Mouse (Mus musculus): ENCODE results near the gene Man1a. TPM values are rescaled to one million over a fixed set of nuclear protein-coding genes. Genes with fewer than 3 reads are reported as not detected.
A peak's percentile ranks its signal among the peaks of the same experiment; 100 is the strongest.

Gene Man1a
- polyA plus RNA-seq, 1 experiment from 2014 or later = 12.6 TPM

GRCm38 (mm10) chr10:53914974-53915609, 161.3 kb downstream of the Man1a start:
- Histone ChIP-seq H3K9ac (ENCODE audit: low read depth, low read length) (no peak overlapping the region), H3K4me1 (replicated peaks; ENCODE audit: control insufficient read depth, insufficient read depth, low read length) (no peaks in the 10 kb centered on the region), H3K4me3 (ENCODE audit: low read depth, low read length) (no peak overlapping the region), H3K9me3 (ENCODE audit: control insufficient read depth, low read length) (no peaks in the 10 kb centered on the region), H3K27me3 (replicated peaks; ENCODE audit: control insufficient read depth, insufficient read depth, low read length) (no peaks in the 10 kb centered on the region), H3K4me2 (no peak overlapping the region), H3K36me3 (ENCODE audit: control insufficient read depth, insufficient read depth, low read length) (no peaks in the 10 kb centered on the region; the same call in 1 of the 2 replicates), H3K27ac (ENCODE audit: low read depth, low read length) (no peak overlapping the region)
- DNase-seq (ENCODE audit: low spot score) (no peak), ATAC-seq (replicated peaks; ENCODE audit: low FRiP score) (no peak)
- 82% methylated on average over 8 of the region's 8 CpGs for WGBS

DNA sequence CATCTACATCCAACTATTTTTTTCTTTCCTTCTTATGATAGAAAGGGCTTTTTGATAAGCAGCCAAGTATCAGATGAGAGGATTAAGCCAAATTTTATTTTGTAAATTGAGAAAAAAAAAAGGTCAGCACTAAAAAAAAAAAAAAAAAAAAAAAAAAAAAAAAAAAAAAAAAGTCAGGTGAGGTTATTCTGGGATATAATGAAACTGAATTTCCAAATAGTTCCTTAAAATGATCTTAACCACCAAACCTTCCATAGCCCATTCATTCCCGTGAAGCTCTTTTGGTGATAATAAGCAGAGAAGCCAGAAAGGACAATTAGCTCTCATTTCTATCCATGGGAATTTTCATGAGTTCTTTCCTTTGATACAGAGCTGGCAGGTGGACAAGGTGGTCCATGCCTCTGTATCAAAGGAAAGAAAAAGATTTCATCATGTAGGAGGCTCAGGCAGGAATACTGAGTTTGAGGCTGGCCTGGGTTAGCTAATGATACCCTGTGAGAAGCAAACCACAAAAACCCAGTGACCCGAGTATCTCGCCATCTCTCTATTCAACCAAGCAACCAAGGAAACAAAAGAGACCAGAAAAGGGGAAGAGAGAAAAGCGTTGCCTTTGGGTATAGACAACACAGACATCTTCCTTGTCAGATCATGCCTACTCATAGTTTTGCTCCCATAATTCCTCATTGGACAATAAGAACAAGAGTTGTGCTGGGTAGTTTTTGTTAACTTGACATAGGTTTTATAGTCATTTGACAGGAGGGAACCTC, 162.7 kb downstream of the Man1a start:
- Histone ChIP-seq H3K4me2 (no peak overlapping the region), H3K9ac (ENCODE audit: low read depth, low read length) (no peak overlapping the region)
- 67% methylated on average over 4 of the region's 4 CpGs for WGBS

GRCm38 (mm10) chr10:53889512-53889911, 186.9 kb downstream of the Man1a start:
- Histone ChIP-seq H3K9ac (ENCODE audit: low read depth, low read length) (no peak overlapping the region), H3K4me2 (no peak overlapping the region), H3K36me3 (ENCODE audit: control insufficient read depth, insufficient read depth, low read length) (no peaks in the 10 kb centered on the region), H3K27ac (ENCODE audit: low read depth, low read length) (no peak overlapping the region), H3K4me3 (ENCODE audit: low read depth, low read length) (no peak overlapping the region), H3K27me3 (replicated peaks; ENCODE audit: control insufficient read depth, insufficient read depth, low read length) (no peaks in the 10 kb centered on the region), H3K9me3 (ENCODE audit: control insufficient read depth, low read length) (no peaks in the 10 kb centered on the region), H3K4me1 (replicated peaks; ENCODE audit: control insufficient read depth, insufficient read depth, low read length) (no peaks in the 10 kb centered on the region)
- no peak for ATAC-seq (replicated peaks; ENCODE audit: low FRiP score)
- no peak for DNase-seq (ENCODE audit: low spot score)
- 51% methylated on average over 4 of the region's 4 CpGs for WGBS

More for the DNA sequence above, 162.7 kb downstream of the Man1a start:
- no peak for DNase-seq (ENCODE audit: low spot score)
- Histone ChIP-seq H3K4me3 (ENCODE audit: low read depth, low read length) (no peak overlapping the region), H3K4me1 (replicated peaks; ENCODE audit: control insufficient read depth, insufficient read depth, low read length) (no peaks in the 10 kb centered on the region), H3K27me3 (replicated peaks; ENCODE audit: control insufficient read depth, insufficient read depth, low read length) (no peaks in the 10 kb centered on the region), H3K36me3 (ENCODE audit: control insufficient read depth, insufficient read depth, low read length) (no peaks in the 10 kb centered on the region; the same call in 1 of the 2 replicates), H3K27ac (ENCODE audit: low read depth, low read length) (no peak overlapping the region), H3K9me3 (ENCODE audit: control insufficient read depth, low read length) (no peaks in the 10 kb centered on the region)
- no peak for ATAC-seq (replicated peaks; ENCODE audit: low FRiP score)

GRCm38 (mm10) chr10:53888382-53889110, 187.9 kb downstream of the Man1a start:
- Histone ChIP-seq H3K9ac (ENCODE audit: low read depth, low read length) (no peak overlapping the region), H3K27me3 (replicated peaks; ENCODE audit: control insufficient read depth, insufficient read depth, low read length) (no peaks in the 10 kb centered on the region), H3K4me3 (ENCODE audit: low read depth, low read length) (no peak overlapping the region), H3K27ac (ENCODE audit: low read depth, low read length) (peak overlapping the region; percentile 42; the same call in 1 of the 2 replicates), H3K36me3 (ENCODE audit: control insufficient read depth, insufficient read depth, low read length) (no peaks in the 10 kb centered on the region), H3K4me1 (replicated peaks; ENCODE audit: control insufficient read depth, insufficient read depth, low read length) (no peaks in the 10 kb centered on the region), H3K4me2 (peak overlapping the region; percentile 23), H3K9me3 (ENCODE audit: control insufficient read depth, low read length) (no peaks in the 10 kb centered on the region)
- WGBS = 62% methylated on average over 10 of the region's 10 CpGs
- DNase-seq (ENCODE audit: low spot score) (no peak), ATAC-seq (replicated peaks; ENCODE audit: low FRiP score) (peak; percentile 97)

DNA sequence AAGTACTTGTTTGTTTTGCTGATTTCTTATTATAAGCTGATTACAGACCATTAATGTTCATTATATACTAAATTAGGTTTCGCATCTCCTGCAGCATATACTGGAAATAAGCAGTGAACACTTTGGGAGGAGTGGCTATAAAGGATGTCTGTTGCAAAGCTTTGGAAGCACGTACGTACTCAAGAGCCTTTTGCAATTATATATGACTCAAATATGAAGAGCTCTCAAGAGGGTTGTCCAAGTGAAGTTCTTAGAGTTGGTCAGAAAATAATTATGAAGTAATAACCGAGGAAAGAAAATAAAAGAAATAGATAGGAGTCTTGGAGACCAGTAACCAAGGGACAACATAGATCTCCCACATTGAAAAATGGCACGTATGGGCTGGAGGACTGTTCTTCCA, 189.9 kb downstream of the Man1a start:
- H3K4me1 ChIP-seq (replicated peaks; ENCODE audit: control insufficient read depth, insufficient read depth, low read length) = no peaks in the 10 kb centered on the region
- H3K36me3 ChIP-seq (ENCODE audit: control insufficient read depth, insufficient read depth, low read length) = no peaks in the 10 kb centered on the region
- H3K4me3 ChIP-seq (ENCODE audit: low read depth, low read length) = no peak overlapping the region
- no peak overlapping the region for H3K27ac ChIP-seq (ENCODE audit: low read depth, low read length)
- H3K4me2 ChIP-seq = no peak overlapping the region
- 91% methylated on average over 5 of the region's 5 CpGs for WGBS
- no peaks in the 10 kb centered on the region for H3K9me3 ChIP-seq (ENCODE audit: control insufficient read depth, low read length)
- H3K27me3 ChIP-seq (replicated peaks; ENCODE audit: control insufficient read depth, insufficient read depth, low read length) = no peaks in the 10 kb centered on the region
- no peak overlapping the region for H3K9ac ChIP-seq (ENCODE audit: low read depth, low read length)
- ATAC-seq (replicated peaks; ENCODE audit: low FRiP score) = no peak
- DNase-seq (ENCODE audit: low spot score) = no peak

DNA sequence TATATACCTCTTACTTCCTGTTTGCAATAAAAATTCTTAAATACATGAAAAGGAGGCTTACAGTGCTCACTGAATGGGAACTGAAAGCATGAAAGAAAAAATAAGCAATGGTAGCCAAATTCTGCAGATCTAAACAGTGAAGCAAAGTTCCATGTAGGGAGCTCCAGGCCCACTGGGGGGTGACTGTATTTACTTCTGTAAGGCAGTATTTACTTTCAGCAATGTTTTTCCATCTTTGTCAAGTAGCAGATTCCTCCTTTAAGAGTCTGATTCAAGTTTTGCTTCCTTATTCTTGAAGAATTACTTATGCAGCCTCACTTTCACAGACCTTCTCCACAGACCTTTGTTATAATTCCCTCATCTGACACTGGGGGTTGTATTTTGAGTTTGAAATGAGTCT, 195.1 kb downstream of the Man1a start:
- Histone ChIP-seq H3K4me2 (no peak overlapping the region), H3K27me3 (replicated peaks; ENCODE audit: control insufficient read depth, insufficient read depth, low read length) (no peaks in the 10 kb centered on the region), H3K4me3 (ENCODE audit: low read depth, low read length) (no peak overlapping the region), H3K4me1 (replicated peaks; ENCODE audit: control insufficient read depth, insufficient read depth, low read length) (no peaks in the 10 kb centered on the region), H3K9ac (ENCODE audit: low read depth, low read length) (no peak overlapping the region), H3K27ac (ENCODE audit: low read depth, low read length) (no peak overlapping the region), H3K9me3 (ENCODE audit: control insufficient read depth, low read length) (no peaks in the 10 kb centered on the region), H3K36me3 (ENCODE audit: control insufficient read depth, insufficient read depth, low read length) (no peaks in the 10 kb centered on the region)
- no peak for ATAC-seq (replicated peaks; ENCODE audit: low FRiP score)
- no peak for DNase-seq (ENCODE audit: low spot score)

- Histone ChIP-seq H3K4me1 (replicated peaks; ENCODE audit: control insufficient read depth, insufficient read depth, low read length) (no peaks in the 10 kb centered on the region), H3K4me3 (ENCODE audit: low read depth, low read length) (no peak overlapping the region), H3K36me3 (ENCODE audit: control insufficient read depth, insufficient read depth, low read length) (no peaks in the 10 kb centered on the region), H3K9me3 (ENCODE audit: control insufficient read depth, low read length) (no peaks in the 10 kb centered on the region), H3K9ac (ENCODE audit: low read depth, low read length) (no peak overlapping the region), H3K27me3 (replicated peaks; ENCODE audit: control insufficient read depth, insufficient read depth, low read length) (no peaks in the 10 kb centered on the region), H3K4me2 (no peak overlapping the region), H3K27ac (ENCODE audit: low read depth, low read length) (no peak overlapping the region)
- no peak for DNase-seq (ENCODE audit: low spot score)
- no peak for ATAC-seq (replicated peaks; ENCODE audit: low FRiP score)
- 85% methylated on average over 4 of the region's 4 CpGs for WGBS
Measured at GRCm38 (mm10) chr10:53875896-53876295, 200.5 kb downstream of the Man1a start.

DNA sequence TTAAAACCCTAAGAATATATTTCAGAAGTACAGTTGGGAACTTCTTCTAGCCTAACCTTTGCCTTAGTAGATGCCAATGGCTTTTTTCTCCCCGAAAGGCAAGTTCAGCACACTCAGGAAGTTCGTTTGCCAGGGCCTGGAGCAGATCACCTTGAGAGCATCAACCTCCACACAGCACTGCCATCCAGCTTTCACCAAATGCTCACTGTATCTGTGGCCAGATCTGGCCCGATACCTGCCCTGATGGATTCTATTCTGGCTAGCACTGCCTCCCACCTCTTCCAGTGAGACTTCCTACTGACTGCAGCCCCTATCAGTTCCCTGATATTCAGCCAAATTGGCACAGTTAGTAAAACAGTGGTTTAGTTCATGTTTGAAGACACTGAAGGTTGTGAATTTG, 202.2 kb downstream of the Man1a start:
- no peaks in the 10 kb centered on the region for H3K9me3 ChIP-seq (ENCODE audit: control insufficient read depth, low read length)
- 73% methylated on average over 3 of the region's 3 CpGs for WGBS
- H3K4me3 ChIP-seq (ENCODE audit: low read depth, low read length) = no peak overlapping the region
- H3K36me3 ChIP-seq (ENCODE audit: control insufficient read depth, insufficient read depth, low read length) = no peaks in the 10 kb centered on the region
- no peak overlapping the region for H3K9ac ChIP-seq (ENCODE audit: low read depth, low read length)
- no peak for ATAC-seq (replicated peaks; ENCODE audit: low FRiP score)
- no peak for DNase-seq (ENCODE audit: low spot score)
- H3K27me3 ChIP-seq (replicated peaks; ENCODE audit: control insufficient read depth, insufficient read depth, low read length) = no peaks in the 10 kb centered on the region
- no peak overlapping the region for H3K27ac ChIP-seq (ENCODE audit: low read depth, low read length)
- no peaks in the 10 kb centered on the region for H3K4me1 ChIP-seq (replicated peaks; ENCODE audit: control insufficient read depth, insufficient read depth, low read length)
- H3K4me2 ChIP-seq = no peak overlapping the region

All from liver, embryonic 11.5 days (tissue).